Mouse (Mus musculus): ENCODE results near the gene Pemt. TPM values are rescaled to one million over a fixed set of nuclear protein-coding genes. Genes with fewer than 3 reads are reported as not detected.
A peak's percentile ranks its signal among the peaks of the same experiment; 100 is the strongest.

Pemt gene
- total RNA-seq, 2 experiments from 2014 or later = 2.6 to 3.7 TPM

DNA sequence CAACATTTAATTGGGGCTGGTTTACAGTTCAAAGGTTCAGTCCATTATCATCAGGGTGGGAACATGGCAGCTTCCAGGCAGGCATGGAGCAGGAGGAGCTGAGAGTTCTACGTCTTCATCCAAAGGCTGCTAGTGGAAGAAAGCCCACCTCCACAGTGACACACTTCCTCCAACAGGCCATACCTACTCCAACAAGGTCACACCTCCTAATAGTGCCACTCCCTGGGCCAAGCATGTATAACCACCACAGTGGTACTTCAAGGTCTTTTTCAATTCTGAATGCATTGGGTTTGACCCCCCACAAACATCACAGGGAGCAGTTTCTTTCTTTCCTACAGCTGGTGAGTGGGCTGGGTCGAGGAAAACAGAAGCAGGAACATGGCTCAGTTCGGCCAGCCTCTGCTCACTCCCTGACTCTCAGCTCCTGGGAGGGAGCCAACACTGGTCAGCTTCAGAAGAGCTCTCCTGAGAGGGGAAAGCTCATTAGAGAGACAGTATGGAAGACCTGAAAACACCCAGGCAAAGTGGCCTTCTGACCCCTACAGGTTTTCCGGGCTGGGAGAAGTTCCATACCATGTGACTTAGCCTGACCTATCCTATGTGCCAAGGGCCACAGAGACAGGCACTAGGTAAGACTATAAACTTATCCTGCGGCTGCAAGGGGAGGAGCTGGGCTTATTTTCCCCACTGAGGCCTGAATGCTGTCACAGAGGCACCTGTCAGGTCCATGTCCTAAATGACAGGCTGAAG is 44.9 kb downstream of the Pemt start:
- no peak for DNase-seq

DNA sequence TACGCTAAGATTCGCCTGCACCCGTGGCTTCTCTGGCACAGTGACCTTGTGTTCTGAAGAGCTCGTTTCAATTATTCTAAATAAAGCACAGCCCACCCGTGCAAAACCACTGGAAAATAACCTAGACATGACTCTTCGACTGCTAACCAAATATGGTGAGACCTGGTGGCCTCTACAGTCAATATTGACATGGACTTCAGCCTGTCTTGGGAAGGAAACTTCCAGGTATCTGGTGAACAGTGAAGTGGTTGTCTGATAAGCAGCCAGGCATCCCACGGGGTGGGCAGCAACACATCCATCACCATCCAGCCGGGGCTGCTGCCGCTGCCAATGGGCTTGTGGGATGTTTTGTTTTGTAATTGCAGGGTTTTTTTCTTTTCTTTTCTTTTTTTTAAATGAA is 52.0 kb downstream of the Pemt start:
- no peak for DNase-seq

DNA sequence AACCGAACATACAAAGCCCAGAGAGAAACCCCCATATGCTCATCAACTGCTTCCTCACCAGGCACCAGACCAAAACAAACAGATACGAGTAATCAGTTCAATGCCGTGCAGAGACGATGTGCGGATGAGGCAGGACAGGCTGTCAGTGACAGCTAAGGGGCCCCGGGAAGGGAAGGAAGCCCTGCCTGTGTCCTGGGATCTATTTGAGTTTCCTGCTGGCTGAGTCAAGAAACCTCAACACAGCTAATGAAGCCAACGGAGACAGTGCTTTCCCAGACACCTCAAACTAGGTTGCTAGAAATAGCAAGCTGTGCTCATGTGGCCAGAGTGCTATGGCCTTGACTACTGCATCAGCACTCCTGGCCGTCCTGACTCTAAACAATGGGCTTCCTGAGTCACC is 54.9 kb downstream of the Pemt start:
- no peak for DNase-seq

DNA sequence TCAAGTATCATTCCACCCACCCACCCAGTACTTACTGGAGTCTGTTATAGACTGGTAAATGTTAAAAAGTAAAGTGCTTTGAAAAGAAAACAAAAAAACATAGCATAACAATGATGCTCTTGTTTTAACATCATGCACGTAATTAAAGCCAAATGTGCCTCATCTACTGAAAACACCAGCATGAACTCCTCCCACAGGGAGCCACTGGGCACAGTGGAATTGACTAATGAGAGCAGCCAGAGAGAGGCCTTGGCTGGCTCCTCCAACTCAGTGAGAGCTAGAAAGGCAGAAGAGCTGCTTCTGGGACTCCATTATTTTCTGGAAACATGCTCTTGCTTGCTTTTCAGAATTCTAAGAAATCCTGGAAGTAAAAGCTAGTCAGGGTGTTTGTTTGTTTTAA is 56.9 kb downstream of the Pemt start:
- DNase-seq = no peak

DNA sequence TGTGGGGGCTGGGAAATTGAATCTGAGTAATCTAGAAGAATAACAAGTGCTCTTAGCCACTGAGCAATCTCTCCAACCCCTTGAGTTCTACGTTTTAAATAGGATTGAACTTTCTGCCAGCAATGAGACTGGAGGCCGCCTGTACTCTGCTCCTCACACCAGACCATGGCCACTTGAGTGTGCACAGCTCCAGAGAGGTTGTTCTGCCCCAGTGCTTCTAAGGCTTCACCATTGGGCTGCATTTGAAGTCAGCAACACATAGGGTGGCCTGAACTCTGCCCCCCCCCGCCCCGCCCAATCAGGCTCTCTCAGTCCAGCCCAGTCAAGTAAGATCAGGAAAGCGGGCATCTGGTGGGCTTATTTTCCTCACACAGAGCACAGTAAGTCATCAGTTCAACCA is 68.5 kb downstream of the Pemt start:
- DNase-seq = no peak

DNA sequence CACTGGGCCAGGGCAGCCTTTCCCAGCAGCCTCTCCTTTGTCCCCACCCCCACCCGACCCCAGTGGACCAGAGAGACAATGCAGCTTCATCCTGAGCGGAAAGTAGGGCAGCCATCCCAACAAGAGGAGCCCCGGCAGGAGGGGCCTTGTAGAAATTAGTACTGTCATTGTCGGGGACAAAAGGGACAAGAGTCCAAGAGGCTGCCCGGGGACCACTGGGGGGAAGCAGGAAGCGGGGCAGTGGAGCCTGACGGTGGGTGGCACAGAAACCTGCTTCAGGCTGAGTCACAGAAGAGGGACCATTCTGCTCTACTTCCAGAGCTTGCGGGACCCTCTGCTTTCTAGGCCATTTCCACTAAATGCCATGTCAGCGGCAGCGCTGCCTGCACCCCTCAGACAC is 71.0 kb downstream of the Pemt start:
- no peak for DNase-seq

DNA sequence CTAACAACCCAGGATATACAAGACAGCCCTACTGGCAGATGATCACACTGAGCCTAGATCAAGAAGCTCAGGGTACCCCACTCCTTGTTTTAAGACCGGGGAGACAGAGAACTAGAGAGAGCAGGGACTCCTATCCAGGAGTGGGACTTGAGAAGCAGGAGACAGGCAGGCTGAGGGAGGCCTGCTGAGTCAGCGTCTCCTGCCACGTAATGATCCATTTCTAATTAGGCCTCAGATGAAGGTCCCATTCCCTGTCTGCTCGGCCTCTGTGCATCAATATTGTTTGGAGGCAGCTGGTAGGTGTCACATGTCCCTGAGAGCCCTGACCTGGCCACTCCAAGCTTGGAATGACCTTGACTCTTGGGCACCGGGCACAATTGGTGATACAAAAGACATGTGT is 72.9 kb downstream of the Pemt start:
- DNase-seq = no peak

DNA sequence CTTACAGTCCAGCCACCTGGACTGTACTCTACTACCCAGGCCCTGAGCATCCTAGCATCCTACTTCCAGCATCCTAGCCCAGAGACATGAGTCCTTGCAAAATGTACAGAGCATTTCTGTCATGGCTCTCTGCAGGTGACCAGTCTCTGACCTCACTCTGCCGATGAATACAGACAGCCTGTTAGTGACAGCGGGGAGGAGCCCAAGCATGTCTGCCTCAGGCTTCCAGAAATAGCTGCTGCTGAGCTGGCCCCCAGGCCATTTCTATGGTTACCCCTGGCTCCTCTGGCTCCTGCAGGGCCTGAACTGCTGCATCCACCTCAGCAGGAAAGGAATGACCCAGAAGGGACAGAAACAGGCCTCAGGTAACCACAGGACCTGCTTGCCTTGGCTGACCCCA is 74.6 kb downstream of the Pemt start:
- no peak for DNase-seq

DNA sequence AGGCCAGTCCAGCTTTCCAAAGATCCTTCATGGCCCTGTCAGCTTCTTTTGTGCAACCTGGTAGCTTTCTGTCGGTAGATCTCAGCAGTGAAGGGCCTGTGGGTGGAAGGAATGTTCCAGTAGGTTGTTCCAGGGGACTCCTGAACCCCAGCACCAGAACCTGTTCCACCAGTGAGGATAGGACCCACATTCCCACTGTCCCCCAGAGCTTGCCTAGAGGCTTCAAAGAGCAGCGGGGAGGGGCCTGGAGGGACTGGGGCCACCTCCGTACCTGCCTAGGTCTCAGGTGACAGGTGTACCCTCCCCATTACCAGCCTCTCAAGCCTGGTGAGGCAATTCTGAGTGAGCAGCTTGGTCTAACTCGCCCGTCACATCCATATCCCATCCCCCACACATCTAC is 75.5 kb downstream of the Pemt start:
- DNase-seq = no peak

DNA sequence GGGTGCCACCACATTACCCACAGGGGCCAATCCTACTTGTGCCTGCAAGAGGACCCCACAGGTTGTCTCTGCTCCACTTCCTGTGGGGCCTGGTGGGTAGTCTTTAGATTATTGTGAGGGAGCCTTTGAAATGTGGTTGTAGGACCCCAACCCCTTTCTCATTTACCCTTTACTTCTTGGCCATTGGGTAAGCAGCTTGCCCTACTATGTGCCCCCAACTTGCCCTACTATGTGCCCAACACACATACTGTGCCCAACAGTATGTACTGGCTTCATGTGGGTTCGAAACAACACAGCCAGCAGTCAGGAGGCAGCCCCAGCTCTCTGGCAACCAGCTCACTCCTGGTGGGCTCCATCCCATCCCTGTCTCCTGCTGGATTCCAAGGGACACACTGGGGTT is 78.5 kb downstream of the Pemt start:
- no peak for DNase-seq

DNA sequence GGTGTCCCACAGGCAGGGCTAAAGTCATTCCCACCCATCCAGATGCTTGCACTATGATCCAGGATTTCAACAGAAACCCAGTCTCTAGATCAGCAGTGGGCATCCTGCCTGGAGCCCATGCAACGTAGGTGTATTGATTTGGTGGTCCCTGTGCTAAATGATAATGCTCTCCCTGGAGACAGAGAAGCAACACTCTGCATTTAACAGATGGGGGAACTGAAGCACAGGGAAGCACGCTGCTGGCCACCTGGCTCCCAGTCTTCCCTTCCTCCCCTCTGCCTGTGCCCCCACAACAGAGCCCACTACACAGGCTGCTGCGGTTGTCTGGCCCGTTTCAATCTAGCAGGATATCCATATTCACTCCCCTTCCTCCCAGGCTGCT is 80.2 kb downstream of the Pemt start:
- no peak for DNase-seq

DNA sequence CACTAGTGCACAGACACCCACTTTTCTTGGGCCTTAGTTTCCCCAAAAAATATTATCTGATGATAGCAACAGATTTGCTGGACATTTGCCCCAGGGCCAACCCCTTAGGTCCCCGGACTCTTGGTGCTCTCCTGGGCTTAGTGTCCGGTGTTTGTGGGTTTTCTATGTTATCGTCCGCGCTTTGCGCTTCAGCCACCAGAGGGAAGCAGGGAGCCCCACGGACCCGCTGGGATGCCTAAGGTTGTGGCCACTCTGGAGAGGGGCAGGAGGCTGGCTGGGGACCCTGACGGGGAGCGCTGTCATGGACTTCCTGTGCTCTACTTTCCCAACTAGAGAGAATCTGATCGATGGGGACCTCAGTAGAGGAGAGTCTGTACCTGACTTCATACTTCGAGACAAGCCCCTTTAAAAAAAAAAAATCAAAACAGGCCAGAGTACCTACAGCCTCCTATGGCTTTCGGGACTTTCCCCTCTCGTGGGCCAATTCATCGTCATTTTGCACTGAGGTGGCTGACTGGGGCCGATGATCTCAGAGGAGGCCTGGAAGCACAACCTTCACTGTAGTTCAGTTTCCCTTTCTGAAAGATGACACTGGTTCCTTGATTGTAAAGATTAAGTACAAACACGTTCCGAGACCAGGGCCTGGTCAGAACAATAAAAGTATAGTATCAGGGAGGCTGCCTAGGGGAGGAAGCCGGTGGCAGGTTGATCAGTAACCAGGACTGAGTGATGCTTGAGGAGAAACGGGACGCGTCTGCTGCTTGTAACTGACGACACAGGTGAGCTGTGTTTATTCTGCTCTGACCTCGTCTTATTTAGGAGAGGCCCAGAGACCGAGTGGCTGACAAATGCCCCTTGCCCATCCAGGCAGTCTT is 80.8 kb downstream of the Pemt start:
- DNase-seq = peak; percentile 56

DNA sequence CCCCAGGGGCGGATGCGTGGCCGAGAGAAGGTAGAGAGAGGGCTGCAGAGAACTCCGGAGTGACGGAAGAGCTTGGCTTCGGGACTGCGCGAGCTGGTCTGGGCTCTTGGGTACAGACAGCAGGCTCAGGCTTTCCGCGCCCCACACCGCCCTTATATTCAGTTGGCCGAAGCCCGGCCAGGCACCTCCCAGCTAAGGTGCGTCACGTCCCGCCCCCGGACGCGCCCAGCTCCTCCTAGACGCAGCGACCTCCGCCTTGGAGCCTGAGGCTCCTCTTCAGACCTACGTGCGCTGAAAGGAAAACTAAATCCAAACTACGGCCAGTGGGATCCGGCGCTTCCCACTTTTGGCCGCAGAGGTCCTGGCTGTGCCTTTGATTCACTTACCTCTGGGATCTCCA is 81.5 kb downstream of the Pemt start, which contains the start of gene Rasd1:
Gene Rasd1 (minus strand): TSS at position 127 of the 400 bp plus-strand sequence.
- DNase-seq = peak; percentile 83

DNA sequence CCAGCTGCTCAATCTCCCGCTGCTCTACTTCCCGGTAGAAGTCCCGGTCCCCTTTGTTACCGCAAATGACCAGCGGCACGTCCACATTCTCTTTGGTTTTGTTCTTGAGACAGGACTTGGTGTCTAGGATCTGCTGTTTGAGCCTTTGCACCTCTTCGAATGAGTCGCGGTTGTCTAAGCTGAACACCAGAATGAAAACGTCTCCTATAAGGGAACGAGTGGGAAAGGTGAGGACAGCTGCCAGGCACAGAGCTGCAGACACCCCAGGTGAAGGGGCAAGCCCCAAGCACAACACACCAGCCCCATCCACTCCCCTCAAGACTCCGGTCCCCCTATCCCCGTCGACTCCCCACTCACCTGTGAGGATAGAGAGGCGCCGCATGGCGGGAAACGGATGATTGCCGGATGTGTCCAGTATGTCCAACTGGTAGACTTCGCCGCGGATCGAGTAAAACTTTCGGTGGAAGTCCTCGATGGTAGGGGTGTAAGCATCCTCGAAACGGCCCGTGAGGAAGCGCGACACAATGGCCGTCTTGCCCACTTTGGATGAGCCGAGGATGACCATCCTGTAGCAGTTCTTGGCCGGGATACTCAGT is 82.0 kb downstream of the Pemt start:
- DNase-seq = no peak

DNA sequence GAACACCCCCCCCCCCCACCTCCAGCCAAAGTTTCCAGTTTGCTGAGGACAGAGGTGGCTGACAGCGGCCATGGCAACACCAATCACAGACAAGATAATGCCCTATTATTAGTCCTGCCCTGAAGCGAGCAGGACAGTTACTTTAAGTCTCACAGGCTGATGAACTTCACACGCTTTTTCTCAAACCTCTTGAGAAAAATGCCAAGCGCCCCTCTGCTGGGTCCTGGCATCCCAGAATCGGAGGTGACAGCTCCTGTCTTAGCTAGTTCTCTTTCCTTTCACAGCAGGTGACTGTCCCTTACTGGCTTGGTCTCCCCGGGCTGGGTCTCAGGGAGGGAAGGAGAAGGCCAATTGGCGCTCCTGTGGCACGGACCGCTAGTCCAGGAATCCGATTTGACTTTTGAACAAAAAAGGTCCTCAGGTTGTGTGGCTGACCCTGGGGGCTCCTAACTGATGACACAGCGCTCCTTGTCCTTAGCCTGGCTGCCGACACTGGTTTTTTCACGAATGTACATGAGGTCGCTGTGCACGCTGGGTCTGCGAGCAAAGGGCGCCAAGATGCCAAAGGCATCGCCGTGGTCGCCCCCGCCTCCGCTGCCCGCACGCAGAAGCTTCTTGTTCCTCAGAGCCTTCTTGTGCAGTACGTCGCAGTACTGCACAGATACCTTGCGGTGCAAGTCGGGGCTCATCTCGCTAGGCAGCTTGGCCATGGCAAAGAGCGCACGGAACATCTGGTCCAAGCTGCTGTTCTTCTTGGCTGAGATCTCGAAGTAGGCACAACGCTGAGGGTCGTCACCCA is 82.7 kb downstream of the Pemt start:
- DNase-seq = no peak

DNA sequence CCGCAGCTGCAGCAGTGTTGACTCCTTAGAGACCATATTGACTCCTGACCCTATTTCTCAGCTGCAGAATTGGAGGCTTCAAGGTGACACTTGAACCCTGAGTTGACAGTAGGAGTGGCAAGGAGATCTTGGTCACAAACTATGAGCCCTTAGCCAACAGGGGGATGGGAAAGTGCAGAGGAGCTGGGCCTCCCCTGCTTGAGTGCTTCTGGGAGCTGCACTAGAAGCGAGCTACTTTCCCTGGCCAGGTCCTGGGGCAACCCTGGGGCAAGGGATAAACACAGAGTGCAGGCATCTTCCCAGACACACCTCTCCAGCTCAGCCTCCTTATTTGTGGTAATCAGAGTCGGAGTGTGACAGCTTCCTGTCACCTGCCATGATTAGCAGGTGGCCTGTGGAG is 83.7 kb downstream of the Pemt start:
- no peak for DNase-seq

DNA sequence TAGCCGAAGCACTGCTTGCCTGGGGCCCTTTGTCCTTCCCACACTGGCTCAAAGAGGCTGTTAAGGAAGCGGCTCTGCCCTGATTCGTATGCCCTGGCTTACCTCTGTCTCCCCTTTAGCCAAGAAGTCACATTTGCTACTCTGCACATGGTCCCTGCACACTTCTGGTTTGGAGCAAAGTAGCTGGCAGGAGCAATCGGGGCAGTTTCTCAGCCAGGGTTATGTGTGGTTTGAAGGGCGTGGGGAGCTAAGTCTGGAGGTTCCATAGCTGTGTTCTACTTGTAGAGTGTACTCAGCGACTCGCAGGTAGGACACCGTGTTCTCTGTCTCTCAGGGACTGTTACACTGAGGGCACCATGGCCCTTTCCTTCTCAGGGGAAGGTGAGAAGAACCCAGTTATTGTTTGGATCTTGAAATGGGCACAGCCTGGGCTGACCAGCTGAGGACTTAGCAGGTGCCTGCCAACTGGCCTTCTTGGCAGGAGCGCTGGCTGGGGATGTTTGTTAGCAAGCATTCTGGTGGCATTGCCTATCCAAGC is 84.9 kb downstream of the Pemt start:
- DNase-seq = no peak

DNA sequence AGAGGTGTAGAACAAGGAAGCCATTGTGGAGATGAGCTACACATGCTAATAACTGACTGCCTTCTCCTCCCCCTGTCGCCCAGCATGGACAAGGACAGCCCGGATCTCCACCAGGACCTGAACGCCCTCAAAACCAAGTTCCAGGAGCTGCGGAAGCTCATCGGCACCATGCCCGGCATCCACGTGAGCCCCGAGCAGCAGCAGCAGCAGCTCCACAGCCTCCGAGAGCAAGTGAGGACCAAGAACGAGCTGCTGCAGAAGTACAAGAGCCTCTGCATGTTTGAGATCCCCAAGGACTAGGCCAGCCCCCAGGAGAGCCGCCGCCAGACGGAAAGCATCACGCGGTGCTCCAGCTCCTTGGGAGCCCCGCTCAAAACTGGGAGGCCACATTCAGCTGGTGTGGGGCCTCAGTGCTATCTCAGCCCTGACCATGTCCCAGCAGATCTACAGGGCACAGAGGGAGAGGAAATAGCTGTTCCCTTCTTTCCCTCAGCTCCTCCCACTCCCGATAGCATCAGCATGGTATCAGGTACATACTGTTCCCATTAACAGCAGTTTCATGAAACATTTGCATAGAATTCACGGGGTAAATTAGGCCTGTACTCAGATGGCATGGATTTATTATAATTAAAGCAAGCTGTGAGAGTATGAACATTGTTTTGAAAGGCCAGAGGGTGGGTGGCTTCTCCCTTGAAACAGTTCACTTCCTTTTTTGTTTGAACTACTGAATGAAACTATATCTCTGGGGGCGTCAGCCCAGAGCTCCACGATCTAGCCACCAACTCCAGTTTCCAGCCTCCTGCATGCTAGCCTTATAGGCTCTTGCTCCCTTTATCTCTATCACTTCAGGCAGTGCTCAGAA is 85.6 kb downstream of the Pemt start:
- no peak for DNase-seq

DNA sequence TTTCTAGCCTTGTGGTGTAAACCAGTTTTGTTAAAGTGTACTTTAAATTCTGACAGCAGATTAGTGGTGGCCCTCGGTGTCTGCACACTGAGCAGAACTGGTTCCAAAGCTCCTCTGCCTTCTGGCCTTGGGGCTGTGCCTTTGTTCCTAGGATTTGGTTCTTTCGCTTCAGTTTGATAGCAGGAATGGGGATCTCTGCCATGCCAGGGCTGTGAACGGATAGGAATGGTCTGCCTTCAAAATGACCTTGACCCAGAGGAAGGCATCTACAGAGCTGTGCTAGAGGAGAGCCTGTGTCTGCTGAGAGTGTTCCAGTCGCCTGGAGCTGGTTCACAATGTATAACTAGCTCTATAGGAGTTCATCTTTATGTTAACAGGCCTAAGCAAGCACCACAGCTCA is 86.8 kb downstream of the Pemt start:
- no peak for DNase-seq

DNA sequence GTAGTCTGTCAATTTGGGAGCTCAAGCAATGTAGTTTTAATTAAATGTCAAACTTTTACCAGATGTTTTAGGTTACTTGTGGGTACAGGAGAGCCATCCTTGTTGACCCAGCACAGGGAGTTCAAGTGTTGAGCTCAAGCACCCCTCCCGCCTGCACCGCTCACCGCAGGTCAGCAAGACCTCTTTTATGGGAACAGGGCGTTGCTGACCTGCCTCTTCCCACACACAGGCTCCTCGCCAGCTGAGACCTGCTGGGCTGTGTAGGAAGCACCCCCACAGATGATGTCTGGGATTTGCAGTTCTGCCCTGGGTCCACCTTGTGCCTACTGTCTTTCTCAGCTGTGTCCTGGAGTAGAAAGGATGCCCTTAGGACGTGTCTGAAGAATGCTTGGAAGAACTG is 89.5 kb downstream of the Pemt start:
- DNase-seq = no peak

DNA sequence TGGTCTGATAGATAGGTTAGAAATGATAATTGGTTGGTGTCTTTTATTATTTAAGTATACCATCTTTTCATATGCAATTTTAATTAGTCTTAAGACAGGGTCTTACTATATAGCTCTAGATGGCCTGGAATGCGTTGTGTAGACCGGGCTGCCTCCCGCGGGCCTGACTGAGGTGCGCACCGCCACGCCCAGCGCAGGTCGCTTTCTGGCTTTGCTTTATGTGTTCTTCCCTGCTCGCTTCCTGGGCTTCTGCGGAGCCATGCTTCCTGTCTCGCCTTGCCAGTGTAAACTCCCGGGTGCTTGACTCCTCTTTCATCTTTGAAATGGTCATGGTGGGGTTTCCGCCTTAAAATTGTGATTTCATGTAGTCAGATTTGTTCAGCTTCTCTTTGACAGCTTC is 93.4 kb downstream of the Pemt start:
- no peak for DNase-seq

Data from gastrocnemius, postnatal 25 days (tissue).